Mouse (Mus musculus) MEL (cell line): ENCODE results near the gene Thg1l. TPM values are rescaled to one million over a fixed set of nuclear protein-coding genes. Genes with fewer than 3 reads are reported as not detected.

Experiments used
- DNase-seq: peaks from one replicate; pipeline ENCODE4 v3.0.0; 2011; ENCODE audit warnings: low read depth, low spot score
- H3K27ac ChIP-seq: 2 replicates; pipeline ENCODE4 v1.5.1; 2012; ENCODE audit warnings: low read depth, mild to moderate bottlenecking, control low read depth, low read length, moderate library complexity; ENCODE audit not compliant: control insufficient read depth
- H3K27me3 ChIP-seq, 2 experiments: fragments of 150-350 bp in 1 of 2; sonication (generic) in 1 of 2; 2 replicates each; pipeline ENCODE4 v1.6.1; 2012; ENCODE audit warnings: low read length in 2 of 2, mild to moderate bottlenecking in 2 of 2, improper control_type of control experiment in 1 of 2, moderate library complexity in 1 of 2; ENCODE audit not compliant: insufficient read depth in 2 of 2, control insufficient read depth in 1 of 2
- H3K36me3 ChIP-seq, 2 experiments: 2 replicates each; pipeline ENCODE4 v1.6.1; 2012 to 2014; ENCODE audit warnings: low read length in 2 of 2, improper control_type of control experiment in 1 of 2, inconsistent platforms in 1 of 2, mild to moderate bottlenecking in 1 of 2; ENCODE audit not compliant: insufficient read depth in 2 of 2, control insufficient read depth in 1 of 2
- H3K4me1 ChIP-seq, 2 experiments: fragments of 150-350 bp in 1 of 2; sonication (generic) in 1 of 2; 2 replicates each; pipeline ENCODE4 v1.6.1; 2012; ENCODE audit warnings: low read length in 2 of 2, improper control_type of control experiment in 1 of 2, mild to moderate bottlenecking in 1 of 2; ENCODE audit not compliant: insufficient read depth in 2 of 2, control insufficient read depth in 1 of 2
- H3K4me3 ChIP-seq, 2 experiments: fragments of 150-350 bp in 1 of 2; sonication (generic) in 1 of 2; 2 replicates each; pipeline ENCODE4 v1.5.1; 2012; ENCODE audit warnings: low read depth in 2 of 2, low read length in 2 of 2, mild to moderate bottlenecking in 2 of 2, moderate library complexity in 2 of 2, control low read depth in 1 of 2, improper control_type of control experiment in 1 of 2; ENCODE audit not compliant: control insufficient read depth in 1 of 2, insufficient read depth in 1 of 2
- H3K79me2 ChIP-seq: 2 replicates; pipeline ENCODE4 v1.6.1; 2012; ENCODE audit warnings: mild to moderate bottlenecking, low read length, moderate library complexity; ENCODE audit not compliant: control insufficient read depth, poor library complexity, insufficient read depth
- H3K9ac ChIP-seq: 2 replicates; pipeline ENCODE4 v1.6.1; 2012; ENCODE audit warnings: low read depth, mild to moderate bottlenecking, control low read depth, low read length, moderate library complexity; ENCODE audit not compliant: control insufficient read depth, poor library complexity, severe bottlenecking
- H3K9me3 ChIP-seq: fragments of 150-350 bp; sonication (generic); replicated peaks from 2 replicates; pipeline ENCODE4 v1.6.1; 2012; ENCODE audit warnings: mild to moderate bottlenecking, low read length, improper control_type of control experiment, moderate library complexity; ENCODE audit not compliant: insufficient read depth
- BHLHE40 ChIP-seq: IDR thresholded peaks from 2 replicates; pipeline ENCODE4 v1.6.1; 2012; ENCODE audit warnings: low read depth, mild to moderate bottlenecking, inconsistent platforms, low read length, improper control_type of control experiment, borderline replicate concordance
- CTCF ChIP-seq, 3 experiments: IDR thresholded peaks in 2 of 3; conservative IDR thresholded peaks in 1 of 3; 2 replicates each; pipeline ENCODE4 v1.5.1; 2011 to 2012; ENCODE audit warnings: low read length in 3 of 3, low read depth in 2 of 3, mild to moderate bottlenecking in 2 of 3, improper control_type of control experiment in 1 of 3, inconsistent platforms in 1 of 3, mixed read lengths in 1 of 3, moderate library complexity in 1 of 3; ENCODE audit not compliant: control insufficient read depth in 1 of 3, insufficient read depth in 1 of 3, poor library complexity in 1 of 3, severe bottlenecking in 1 of 3
- E2F4 ChIP-seq: IDR thresholded peaks from 2 replicates; pipeline ENCODE4 v1.6.1; 2011; ENCODE audit warnings: low read depth, low read length, improper control_type of control experiment, borderline replicate concordance
- EP300 ChIP-seq, 2 experiments: IDR thresholded peaks; 2 replicates each; pipeline ENCODE4 v1.6.1; 2011; ENCODE audit warnings: improper control_type of control experiment in 2 of 2, low read length in 2 of 2, low read depth in 1 of 2, mild to moderate bottlenecking in 1 of 2
- GABPA ChIP-seq: IDR thresholded peaks from 2 replicates; pipeline ENCODE4 v1.6.1; 2012; ENCODE audit warnings: low read depth, mild to moderate bottlenecking, inconsistent platforms, low read length, improper control_type of control experiment, moderate library complexity
- HCFC1 ChIP-seq: IDR thresholded peaks from 2 replicates; pipeline ENCODE4 v1.6.1; 2012; ENCODE audit warnings: low read depth, mild to moderate bottlenecking, inconsistent platforms, low read length, improper control_type of control experiment, moderate library complexity
- MXI1 ChIP-seq: IDR thresholded peaks from 2 replicates; pipeline ENCODE4 v1.6.1; 2011; ENCODE audit warnings: mild to moderate bottlenecking, low read depth, low read length, improper control_type of control experiment
- MYB ChIP-seq: IDR thresholded peaks from 2 replicates; pipeline ENCODE4 v1.6.1; 2011; ENCODE audit warnings: mild to moderate bottlenecking, low read depth, low read length, improper control_type of control experiment
- NELFE ChIP-seq: IDR thresholded peaks from 2 replicates; pipeline ENCODE4 v1.6.1; 2011; ENCODE audit warnings: low read depth, low read length, improper control_type of control experiment
- NRF1 ChIP-seq: IDR thresholded peaks from 2 replicates; pipeline ENCODE4 v1.6.1; 2014; ENCODE audit warnings: low read depth, mild to moderate bottlenecking, inconsistent platforms, low read length, improper control_type of control experiment, moderate library complexity; ENCODE audit not compliant: poor library complexity, insufficient read depth, severe bottlenecking
- POLR2A ChIP-seq, 2 experiments: IDR thresholded peaks; 2 replicates each; pipeline ENCODE4 v1.6.1; 2011 to 2012; ENCODE audit warnings: low read length in 2 of 2, mild to moderate bottlenecking in 2 of 2, control low read depth in 1 of 2, improper control_type of control experiment in 1 of 2, low read depth in 1 of 2, moderate library complexity in 1 of 2; ENCODE audit not compliant: control insufficient read depth in 1 of 2, insufficient read depth in 1 of 2, poor library complexity in 1 of 2
- POLR2AphosphoS5 ChIP-seq: IDR thresholded peaks from 2 replicates; pipeline ENCODE4 v1.6.1; 2012; ENCODE audit warnings: low read depth, borderline replicate concordance, mild to moderate bottlenecking, inconsistent platforms, low read length, moderate library complexity, mixed read lengths
- RCOR1 ChIP-seq: IDR thresholded peaks from 2 replicates; pipeline ENCODE4 v1.6.1; 2012; ENCODE audit warnings: low read depth, mild to moderate bottlenecking, inconsistent platforms, low read length, improper control_type of control experiment
- UBTF ChIP-seq: IDR thresholded peaks from 2 replicates; pipeline ENCODE4 v1.6.1; 2012; ENCODE audit warnings: low read depth, mild to moderate bottlenecking, inconsistent platforms, low read length, improper control_type of control experiment, moderate library complexity, borderline replicate concordance; ENCODE audit not compliant: insufficient read depth
- ZC3H11A ChIP-seq: IDR thresholded peaks from 2 replicates; pipeline ENCODE4 v1.6.1; 2012; ENCODE audit warnings: low read depth, mild to moderate bottlenecking, inconsistent platforms, low read length, improper control_type of control experiment
- ZKSCAN1 ChIP-seq: IDR thresholded peaks from 2 replicates; pipeline ENCODE4 v1.6.1; 2012; ENCODE audit warnings: low read depth, mild to moderate bottlenecking, inconsistent platforms, low read length, improper control_type of control experiment, moderate library complexity
- polyA plus RNA-seq, 2 experiments: library from polyadenylated mRNA; stranded (reverse) in 1 of 2; unstranded in 1 of 2; fragments of >175 nt in 1 of 2; fragments of >200 nt in 1 of 2; gene quantifications; 2 replicates each; pipeline versions ENCODE4 v1.2.1 to v1.2.4; 2012; ENCODE audit warnings: low replicate concordance in 2 of 2, low read depth in 1 of 2; ENCODE audit not compliant: insufficient read length in 2 of 2, insufficient read depth in 1 of 2, missing spikeins in 1 of 2
- total RNA-seq: library from RNA; depleted of rRNA; stranded (reverse); fragments of 300-350 nt; gene quantifications from 2 replicates; pipeline ENCODE4 v1.2.3, GENCODE M21; 2012

The Thg1l gene
- total and polyA plus RNA-seq, 3 experiments: 65.8 to 569 (median 77.5) TPM

DNA sequence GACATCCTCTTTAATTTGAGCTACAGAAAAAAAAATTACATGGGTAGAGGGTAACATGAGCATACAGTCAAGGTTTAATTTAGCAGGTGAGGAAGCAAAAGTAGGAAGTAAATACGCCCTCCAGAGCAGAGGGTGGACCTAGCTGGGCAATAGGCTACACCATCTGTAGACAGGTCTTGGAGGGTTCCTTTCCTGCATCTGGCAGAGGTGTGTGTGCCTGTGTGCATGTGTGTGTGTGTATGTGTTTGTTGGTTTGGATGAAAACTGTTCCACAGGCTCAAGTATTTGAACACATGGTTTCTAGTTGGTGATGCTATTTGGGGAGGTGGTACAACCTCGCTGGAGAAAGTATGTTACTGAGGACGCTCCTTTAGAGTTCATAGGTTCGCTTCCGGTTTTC lies 18.3 kb upstream of the Thg1l start:
- no peak overlapping the region for H3K9ac ChIP-seq
- no peak overlapping the region for H3K4me3 ChIP-seq
- H3K9me3 ChIP-seq: no peaks in the 10 kb centered on the region
- no peaks in the 10 kb centered on the region for H3K36me3 ChIP-seq
- TF ChIP-seq HCFC1 (no peak), UBTF (no peak), ZC3H11A (no peak), NRF1 (no peak), RCOR1 (no peak), CTCF (IDR thresholded peaks at IDR 0.05 in 2 of 3, conservative IDR thresholded peaks at IDR 0.05 in 1 of 3; ENCODE audit: control insufficient read depth in 1 of 3, insufficient read depth in 1 of 3, low read depth in 2 of 3, low read length in 3 of 3, poor library complexity in 1 of 3, severe bottlenecking in 1 of 3) (no peak), E2F4 (no peak)
- H3K27ac ChIP-seq: no peak overlapping the region
- H3K79me2 ChIP-seq: no peaks in the 10 kb centered on the region
- no peak for DNase-seq
- H3K27me3 ChIP-seq: peaks cover 23 to 35% of the 10 kb centered on the region in 2 experiments
- no peaks in the 10 kb centered on the region for H3K4me1 ChIP-seq

DNA sequence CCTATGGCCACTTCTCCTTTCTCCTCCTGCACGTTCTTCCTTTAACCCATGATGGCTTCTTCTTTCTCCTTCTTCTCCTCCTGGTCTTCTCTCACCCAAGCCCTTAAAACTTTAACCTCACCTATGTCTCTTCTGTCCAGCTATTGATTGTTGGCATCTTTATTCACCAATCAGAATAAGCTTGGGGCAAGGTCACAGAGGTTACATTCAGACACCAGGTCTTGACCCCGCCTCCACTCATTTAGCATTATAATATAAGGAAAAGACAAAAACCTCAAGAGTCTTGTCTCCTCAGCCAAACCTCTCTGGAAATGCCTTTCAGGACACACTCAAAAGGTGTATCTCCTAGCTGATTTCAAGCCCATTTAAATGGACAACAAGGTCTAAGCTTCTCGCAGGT lies 13.2 kb upstream of the Thg1l start:
- Histone ChIP-seq H3K4me1 (no peaks in the 10 kb centered on the region), H3K9me3 (no peaks in the 10 kb centered on the region), H3K9ac (no peak overlapping the region), H3K79me2 (no peaks in the 10 kb centered on the region), H3K27me3 (peaks cover 18 to 32% of the 10 kb centered on the region in 2 experiments), H3K4me3 (no peak overlapping the region), H3K36me3 (no peaks in the 10 kb centered on the region), H3K27ac (no peak overlapping the region)
- TF ChIP-seq BHLHE40 (no peak), GABPA (no peak), POLR2A (IDR thresholded peaks at IDR 0.05; ENCODE audit: control insufficient read depth in 1 of 2, insufficient read depth in 1 of 2, low read depth in 1 of 2, low read length in 2 of 2, poor library complexity in 1 of 2) (no peak), MYB (no peak), ZKSCAN1 (no peak), EP300 (IDR thresholded peaks at IDR 0.05; ENCODE audit: low read depth in 1 of 2, low read length in 2 of 2) (no peak)
- no peak for DNase-seq

DNA sequence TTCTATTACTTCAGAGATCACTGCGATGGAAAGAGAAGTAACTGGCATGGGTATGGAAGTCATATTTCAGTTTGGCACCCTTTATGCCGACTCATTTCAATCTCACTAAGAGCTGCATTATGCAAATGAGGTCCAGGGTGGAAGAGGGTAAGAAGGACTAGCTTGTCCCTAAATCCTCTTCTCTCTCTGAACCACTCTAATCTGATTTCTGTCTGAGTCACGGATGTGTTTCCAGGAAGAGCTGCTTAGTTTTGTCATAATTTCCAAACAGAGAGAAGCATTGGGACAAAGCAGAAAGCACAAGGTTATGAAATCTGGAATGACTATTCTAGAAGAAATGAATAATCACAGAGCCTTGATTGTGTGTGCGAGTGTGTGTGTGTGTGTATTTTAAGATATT lies 11.6 kb upstream of the Thg1l start:
- Histone ChIP-seq H3K27ac (no peak overlapping the region), H3K27me3 (peaks cover 15 to 23% of the 10 kb centered on the region in 2 experiments), H3K9me3 (no peaks in the 10 kb centered on the region), H3K9ac (no peak overlapping the region), H3K36me3 (no peaks in the 10 kb centered on the region), H3K4me1 (no peaks in the 10 kb centered on the region), H3K4me3 (no peak overlapping the region), H3K79me2 (no peaks in the 10 kb centered on the region)
- TF ChIP-seq MXI1 (no peak), MYB (no peak), NELFE (no peak), POLR2AphosphoS5 (no peak)
- no peak for DNase-seq
